Mouse (Mus musculus) midbrain, embryonic 11.5 days (tissue): ENCODE measurements at regions not wholly inside any gene's neighbourhood (a gene's known extent, or its start where the extent isn't known, plus 50 kb on each side); places are given as distances from the start of the nearest gene placed in this dataset.

Source experiments
- ATAC-seq: fragments of 200-750 bp; cut with Nextera tagmentation; 2 replicates; pipeline ENCODE4 v1.8.0; 2017; ENCODE audit warnings: moderate TSS enrichment, moderate library complexity; ENCODE audit not compliant: low FRiP score
- DNase-seq: peaks from one replicate; pipeline ENCODE4 v3.0.0; 2015; ENCODE audit warnings: low spot score; ENCODE audit errors: missing footprints
- H3K27ac ChIP-seq: fragments of 300-500 bp; sonication (generic); 2 replicates; pipeline ENCODE4 v1.5.1; 2014; ENCODE audit warnings: low read depth, low read length
- H3K27me3 ChIP-seq: fragments of 300-500 bp; sonication (generic); 2 replicates; pipeline ENCODE4 v1.6.1; 2014; ENCODE audit warnings: mild to moderate bottlenecking, low read length, moderate library complexity, mixed read lengths; ENCODE audit not compliant: control insufficient read depth, insufficient read depth
- H3K36me3 ChIP-seq: fragments of 300-500 bp; sonication (generic); 2 replicates; pipeline ENCODE4 v1.6.1; 2014; ENCODE audit warnings: mild to moderate bottlenecking, low read length, moderate library complexity, mixed read lengths; ENCODE audit not compliant: control insufficient read depth, insufficient read depth
- H3K4me1 ChIP-seq: fragments of 300-500 bp; sonication (generic); 2 replicates; pipeline ENCODE4 v1.6.1; 2014; ENCODE audit warnings: low read length; ENCODE audit not compliant: control insufficient read depth, insufficient read depth
- H3K4me2 ChIP-seq: fragments of 300-500 bp; sonication (generic); 2 replicates; pipeline ENCODE4 v1.6.1; 2014; ENCODE audit warnings: mild to moderate bottlenecking, moderate library complexity
- H3K4me3 ChIP-seq: fragments of 300-500 bp; sonication (generic); 2 replicates; pipeline ENCODE4 v1.5.1; 2014; ENCODE audit warnings: low read depth, low read length
- H3K9ac ChIP-seq: fragments of 300-500 bp; sonication (generic); 2 replicates; pipeline ENCODE4 v1.6.1; 2014; ENCODE audit warnings: low read length
- H3K9me3 ChIP-seq: fragments of 300-500 bp; sonication (generic); 2 replicates; pipeline ENCODE4 v1.6.1; 2016; ENCODE audit warnings: low read length; ENCODE audit not compliant: control insufficient read depth
- WGBS: fragments of 180-500 bp; shearing (Covaris S2); extraction: QIAGEN DNeasy Blood & Tissue Kit; methylation state at CpG from one replicate; pipeline ENCODE4 v1.1.7; 2014; 5-methylcytosine and 5-hydroxymethylcytosine counted together

DNA sequence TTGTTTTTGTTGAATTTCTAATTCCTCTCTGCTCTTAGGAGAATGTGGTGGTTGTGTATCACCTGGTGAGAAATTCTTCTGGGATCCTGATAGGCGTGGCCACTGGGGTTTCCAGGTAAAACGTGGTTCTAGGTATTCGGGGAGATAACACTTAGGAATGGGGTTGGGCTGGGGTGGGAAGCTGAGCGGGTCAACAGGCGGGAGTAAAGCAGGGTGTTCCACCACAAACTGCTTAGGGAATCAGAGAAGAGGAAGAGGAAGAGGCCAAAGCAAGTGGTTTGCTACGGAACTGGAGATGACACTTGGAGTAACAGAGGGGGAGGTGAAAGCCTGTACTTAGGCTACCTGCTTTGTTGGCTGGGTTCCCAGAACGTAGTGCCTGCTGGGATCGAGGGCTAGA lies 205.9 kb upstream of the Rgma start:
- H3K9ac ChIP-seq: no peak overlapping the region
- H3K27me3 ChIP-seq: no peaks in the 10 kb centered on the region
- no peak overlapping the region for H3K27ac ChIP-seq
- ATAC-seq (no peak), DNase-seq (no peak)
- H3K36me3 ChIP-seq: no peaks in the 10 kb centered on the region
- H3K4me1 ChIP-seq: no peaks in the 10 kb centered on the region
- no peak overlapping the region for H3K4me2 ChIP-seq
- H3K4me3 ChIP-seq: no peak overlapping the region
- H3K9me3 ChIP-seq: peaks cover 5% of the 10 kb centered on the region; the same call in 1 of the 2 replicates
- 87% methylated on average over 8 of the region's 8 CpGs for WGBS

DNA sequence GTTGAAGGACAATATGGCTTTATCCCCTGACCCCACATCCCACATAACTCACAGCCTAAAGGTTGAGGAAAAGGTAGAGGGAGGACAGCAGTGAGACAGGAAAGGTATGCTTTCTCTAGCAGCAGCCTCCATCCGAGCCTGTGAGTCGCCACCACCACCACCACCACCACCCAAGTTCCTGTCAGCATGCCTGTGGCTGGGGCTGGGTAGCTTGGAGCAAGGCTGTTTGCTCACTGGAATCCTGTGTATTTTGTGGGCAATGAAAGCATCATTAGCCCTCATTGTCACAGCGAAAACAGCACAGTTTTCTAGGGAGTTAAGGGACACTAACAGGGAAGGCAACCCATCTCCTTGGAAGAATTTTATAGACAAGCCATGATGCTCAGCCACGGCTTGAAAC lies 202.7 kb upstream of the Rgma start:
- Histone ChIP-seq H3K9ac (no peak overlapping the region), H3K4me1 (no peaks in the 10 kb centered on the region), H3K27me3 (no peaks in the 10 kb centered on the region), H3K9me3 (peaks cover 6% of the 10 kb centered on the region; the same call in 1 of the 2 replicates), H3K4me3 (no peak overlapping the region), H3K27ac (no peak overlapping the region), H3K4me2 (no peak overlapping the region), H3K36me3 (no peaks in the 10 kb centered on the region)
- WGBS: 90% methylated on average over 4 of the region's 4 CpGs
- no peak for ATAC-seq
- DNase-seq: no peak

DNA sequence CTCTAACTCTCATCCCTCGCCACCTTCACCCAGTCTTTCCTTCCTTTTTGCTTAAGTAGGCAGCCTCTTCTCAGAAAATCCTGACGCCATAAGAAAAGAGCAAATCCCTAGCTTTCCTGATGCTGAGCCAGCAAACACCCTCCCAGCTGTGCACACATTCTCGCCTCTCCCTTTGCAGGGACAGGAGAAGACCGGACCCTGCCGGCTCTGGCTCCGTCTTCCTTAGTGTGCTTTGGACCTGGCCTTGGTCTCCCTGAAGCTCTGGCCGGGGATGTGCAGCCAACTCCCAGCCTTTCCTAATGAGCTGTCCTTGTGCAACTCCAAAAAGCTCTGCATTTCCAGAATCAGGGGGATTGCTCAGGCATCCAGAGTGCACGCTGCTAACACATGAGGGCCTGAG lies 191.5 kb upstream of the Rgma start:
- H3K9ac ChIP-seq: peak overlapping the region; percentile 18; the same call in 1 of the 2 replicates
- 60% methylated on average over 8 of the region's 8 CpGs for WGBS
- peak overlapping the region; percentile 97 for H3K27ac ChIP-seq
- peaks cover 44% of the 10 kb centered on the region for H3K4me1 ChIP-seq
- no peaks in the 10 kb centered on the region for H3K27me3 ChIP-seq
- no peak for ATAC-seq
- H3K4me2 ChIP-seq: peak overlapping the region; percentile 0; the same call in 1 of the 2 replicates
- no peaks in the 10 kb centered on the region for H3K9me3 ChIP-seq
- H3K36me3 ChIP-seq: no peaks in the 10 kb centered on the region
- DNase-seq: no peak
- no peak overlapping the region for H3K4me3 ChIP-seq

DNA sequence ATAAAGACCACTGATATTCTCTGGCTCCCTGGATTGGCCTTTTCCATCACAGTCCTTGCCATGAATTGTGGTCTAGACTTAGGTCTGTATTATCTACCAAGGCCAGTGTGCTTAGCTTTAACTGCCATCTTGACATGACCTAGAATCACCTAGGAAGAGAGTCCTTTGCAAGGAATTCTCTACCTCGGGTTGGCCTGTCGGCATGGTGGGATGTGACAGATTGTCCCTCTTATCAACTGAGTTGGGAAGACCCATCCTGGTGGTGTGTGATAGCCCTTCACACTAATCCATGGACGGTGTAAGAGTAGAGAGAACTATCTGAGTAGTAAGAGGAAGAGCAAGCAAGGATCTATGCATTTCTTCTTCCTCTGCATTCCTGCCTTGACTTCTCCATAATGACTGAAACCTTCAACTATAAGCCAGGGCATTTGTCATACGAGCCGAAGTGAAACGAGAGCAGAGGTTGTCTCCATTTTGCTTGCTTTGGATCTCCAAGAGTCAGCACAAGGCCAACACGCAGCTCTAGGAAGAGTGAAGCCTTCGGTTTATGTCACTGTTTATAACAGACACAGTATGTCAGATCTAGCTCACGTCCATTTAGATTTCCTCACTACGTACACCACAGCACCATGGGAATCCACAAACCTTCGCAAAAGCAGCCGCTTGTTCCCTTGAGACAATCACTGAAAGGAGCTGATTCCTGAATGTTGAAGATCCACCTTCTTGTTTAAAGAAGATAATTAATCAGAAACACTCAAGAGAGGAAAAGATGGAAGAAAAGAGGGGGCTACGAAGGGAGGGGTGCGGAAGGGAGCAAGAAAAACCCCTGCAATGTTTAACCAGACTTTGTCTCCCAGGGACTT lies 190.9 kb upstream of the Rgma start:
- DNase-seq: peak; percentile 93

DNA sequence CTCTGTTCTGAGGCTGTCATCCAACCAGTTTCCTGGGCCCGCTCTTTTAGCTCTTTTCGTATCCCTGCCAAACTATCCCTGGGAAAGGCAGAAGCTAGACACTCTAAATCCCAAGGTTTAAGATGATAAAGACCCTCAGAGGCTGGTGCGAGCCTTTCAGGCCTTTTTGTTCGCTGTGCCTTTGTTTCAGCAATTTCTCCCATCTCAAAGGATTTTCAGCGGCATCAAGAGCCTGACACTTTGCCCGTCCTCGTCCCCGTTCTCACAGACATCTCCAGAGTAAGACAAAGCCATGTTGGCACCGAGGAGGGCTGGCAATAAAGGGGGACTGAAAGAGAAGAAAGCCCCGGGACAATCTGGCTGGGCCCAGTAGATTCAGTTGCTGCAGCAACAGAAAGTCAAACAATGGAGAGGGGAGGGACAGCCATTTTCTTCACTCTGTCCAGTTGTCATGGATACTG lies 190.2 kb upstream of the Rgma start:
- H3K4me3 ChIP-seq: no peak overlapping the region

More for the DNA sequence above, 190.9 kb upstream of the Rgma start:
- Histone ChIP-seq H3K27ac (peak overlapping the region; percentile 97), H3K4me2 (peak overlapping the region; percentile 0), H3K36me3 (no peaks in the 10 kb centered on the region), H3K27me3 (no peaks in the 10 kb centered on the region), H3K4me3 (no peak overlapping the region), H3K4me1 (peaks cover 47% of the 10 kb centered on the region), H3K9ac (peak overlapping the region; percentile 46), H3K9me3 (no peaks in the 10 kb centered on the region)
- WGBS: 48% methylated on average over 14 of the region's 14 CpGs
- peak; percentile 33 for ATAC-seq

DNA sequence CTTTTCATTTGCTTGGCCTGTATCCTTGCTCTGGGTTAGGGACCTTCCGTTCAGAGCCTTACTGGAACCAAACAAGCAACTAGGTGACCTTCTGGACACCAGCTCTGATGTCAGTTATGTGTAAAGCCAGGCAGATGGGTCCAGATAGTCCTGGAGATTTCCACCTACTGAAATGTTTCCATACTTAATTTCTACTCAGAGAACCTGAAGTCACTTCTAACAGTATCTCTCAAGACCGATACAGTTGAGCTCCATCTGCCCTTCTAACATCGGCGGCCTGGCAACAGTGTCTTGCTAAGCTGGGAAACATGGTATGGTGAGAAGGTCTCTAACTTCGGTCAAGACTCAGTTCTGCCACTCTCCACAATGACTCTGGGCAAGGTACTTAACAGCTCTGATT lies 189.7 kb upstream of the Rgma start:
- Histone ChIP-seq H3K9ac (peak overlapping the region; percentile 46), H3K9me3 (no peaks in the 10 kb centered on the region), H3K36me3 (no peaks in the 10 kb centered on the region), H3K4me2 (peak overlapping the region; percentile 39), H3K4me1 (peaks cover 53% of the 10 kb centered on the region), H3K27ac (peak overlapping the region; percentile 97), H3K4me3 (peak overlapping the region; percentile 15; the same call in 1 of the 2 replicates), H3K27me3 (no peaks in the 10 kb centered on the region)
- ATAC-seq: peak; percentile 8; the same call in 1 of the 2 replicates
- peak; percentile 93 for DNase-seq
- 46% methylated on average over 5 of the region's 5 CpGs for WGBS

More for the DNA sequence above, 190.2 kb upstream of the Rgma start:
- peak; percentile 95 for ATAC-seq
- peak overlapping the region; percentile 39; the same call in 1 of the 2 replicates for H3K4me2 ChIP-seq
- no peaks in the 10 kb centered on the region for H3K36me3 ChIP-seq
- 12% methylated on average over 10 of the region's 10 CpGs for WGBS
- peak overlapping the region; percentile 97 for H3K27ac ChIP-seq
- no peaks in the 10 kb centered on the region for H3K27me3 ChIP-seq
- peak; percentile 98 for DNase-seq
- peak overlapping the region; percentile 46 for H3K9ac ChIP-seq
- peaks cover 50% of the 10 kb centered on the region for H3K4me1 ChIP-seq
- no peaks in the 10 kb centered on the region for H3K9me3 ChIP-seq

DNA sequence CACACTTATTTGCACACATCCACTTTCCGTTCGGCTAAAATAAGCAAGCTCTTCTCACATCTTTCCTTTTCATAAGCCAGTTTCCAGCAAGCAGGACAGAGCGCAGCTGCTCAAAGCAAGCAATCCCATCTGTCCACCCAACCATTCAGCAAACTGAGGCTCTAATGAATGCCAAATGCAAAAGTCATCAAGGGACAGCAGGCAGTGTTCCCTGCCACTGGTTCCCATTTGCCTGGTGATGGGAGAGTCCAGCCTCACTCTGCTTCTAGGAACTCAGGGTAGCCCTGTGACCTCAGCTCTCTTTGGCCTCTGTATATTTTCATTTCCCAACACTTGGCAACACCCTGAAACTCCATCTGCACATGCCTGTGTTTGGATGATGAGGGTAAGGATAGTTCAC lies 188.8 kb upstream of the Rgma start:
- Histone ChIP-seq H3K9me3 (no peaks in the 10 kb centered on the region), H3K4me2 (peak overlapping the region; percentile 39), H3K4me3 (no peak overlapping the region), H3K27me3 (no peaks in the 10 kb centered on the region), H3K27ac (peak overlapping the region; percentile 97), H3K36me3 (no peaks in the 10 kb centered on the region), H3K4me1 (peaks cover 60% of the 10 kb centered on the region), H3K9ac (peak overlapping the region; percentile 46)
- ATAC-seq (no peak), DNase-seq (no peak)
- WGBS: 58% methylated on average over 3 of the region's 3 CpGs

DNA sequence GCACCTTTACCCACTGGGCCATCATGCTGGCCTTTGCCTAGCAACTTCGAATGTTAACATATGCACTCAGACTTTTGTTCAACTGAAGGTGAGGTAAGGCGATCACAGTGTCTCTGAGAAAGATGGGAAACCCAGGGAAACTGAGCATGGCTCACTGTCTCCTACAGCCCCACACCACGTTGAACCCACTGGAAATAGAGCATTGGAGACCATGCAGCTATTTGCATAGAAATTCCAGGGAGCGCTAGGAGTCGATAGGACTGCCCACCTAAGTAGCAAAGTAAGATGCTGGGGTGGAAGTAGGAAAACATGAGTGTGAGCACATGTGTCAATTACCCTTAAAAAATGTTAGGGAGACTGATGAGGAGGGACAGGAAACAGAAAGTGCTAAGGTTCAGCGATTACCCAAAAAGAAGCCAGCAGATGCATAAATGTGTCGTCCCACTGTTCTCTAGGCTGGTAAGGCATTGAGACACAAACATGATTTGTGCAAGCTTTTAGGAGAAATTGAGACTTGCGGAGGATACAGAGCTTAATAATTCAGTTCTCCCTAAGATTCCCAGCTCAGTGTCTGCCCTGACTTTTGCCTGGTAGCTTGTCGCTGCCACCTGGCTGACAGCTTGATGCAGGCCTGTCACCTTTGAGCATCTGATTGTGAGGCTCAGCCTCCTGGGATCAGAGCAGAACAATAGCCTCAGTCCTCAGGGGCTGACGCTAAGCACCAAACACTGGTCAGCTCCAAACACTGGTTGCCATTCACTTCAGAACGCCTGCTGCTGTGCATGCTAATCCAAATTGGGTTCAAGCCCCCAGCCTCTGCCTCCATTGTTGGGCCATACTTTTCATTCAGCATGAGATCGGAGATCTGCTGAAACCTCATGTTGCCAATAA lies 183.7 kb upstream of the Rgma start:
- Histone ChIP-seq H3K36me3 (no peaks in the 10 kb centered on the region), H3K27ac (peak overlapping the region; percentile 87), H3K4me2 (0 out of 2 replicates have a peak overlapping the region, but pooled peaks have one; percentile 2), H3K4me3 (no peak overlapping the region), H3K27me3 (no peaks in the 10 kb centered on the region), H3K4me1 (peaks cover 40% of the 10 kb centered on the region), H3K9ac (no peak overlapping the region), H3K9me3 (no peaks in the 10 kb centered on the region; the same call in 1 of the 2 replicates)
- 14% methylated on average over 12 of the region's 12 CpGs for WGBS
- ATAC-seq (peak; percentile 97), DNase-seq (peak; percentile 96)
